Mouse (Mus musculus) MEL (cell line): Measurements from ENCODE around the gene Klhl25.
A peak's percentile ranks its signal among the peaks of the same experiment; 100 is the strongest.

Source experiments
- CHD2 ChIP-seq: IDR thresholded peaks from 2 replicates; pipeline ENCODE4 v1.6.1; 2011; ENCODE audit warnings: low read length, improper control_type of control experiment
- CTCF ChIP-seq, 3 experiments: IDR thresholded peaks in 2 of 3; conservative IDR thresholded peaks in 1 of 3; 2 replicates each; pipeline ENCODE4 v1.5.1; 2011 to 2012; ENCODE audit warnings: low read length in 3 of 3, low read depth in 2 of 3, mild to moderate bottlenecking in 2 of 3, improper control_type of control experiment in 1 of 3, inconsistent platforms in 1 of 3, mixed read lengths in 1 of 3, moderate library complexity in 1 of 3; ENCODE audit not compliant: control insufficient read depth in 1 of 3, insufficient read depth in 1 of 3, poor library complexity in 1 of 3, severe bottlenecking in 1 of 3
- ELF1 ChIP-seq: IDR thresholded peaks from 2 replicates; pipeline ENCODE4 v1.6.1; 2014; ENCODE audit warnings: low read depth, mild to moderate bottlenecking, inconsistent platforms, low read length, improper control_type of control experiment, moderate library complexity
- EP300 ChIP-seq, 2 experiments: IDR thresholded peaks; 2 replicates each; pipeline ENCODE4 v1.6.1; 2011; ENCODE audit warnings: improper control_type of control experiment in 2 of 2, low read length in 2 of 2, low read depth in 1 of 2, mild to moderate bottlenecking in 1 of 2
- ETS1 ChIP-seq: IDR thresholded peaks from 2 replicates; pipeline ENCODE4 v1.6.1; 2012; ENCODE audit warnings: low read depth, mild to moderate bottlenecking, inconsistent platforms, low read length, improper control_type of control experiment, moderate library complexity
- GATA1 ChIP-seq: IDR thresholded peaks from 2 replicates; pipeline ENCODE4 v1.6.1; 2011; ENCODE audit warnings: low read depth, low read length, improper control_type of control experiment
- JUND ChIP-seq: IDR thresholded peaks from 2 replicates; pipeline ENCODE4 v1.6.1; 2011; ENCODE audit warnings: low read depth, mild to moderate bottlenecking, improper control_type of control experiment, low read length
- KAT2A ChIP-seq: conservative IDR thresholded peaks from 2 replicates; pipeline ENCODE4 v1.6.1; 2012; ENCODE audit warnings: low read depth, low read length, improper control_type of control experiment, inconsistent platforms
- MAX ChIP-seq: IDR thresholded peaks from 2 replicates; pipeline ENCODE4 v1.6.1; 2011; ENCODE audit warnings: low read length, improper control_type of control experiment
- POLR2A ChIP-seq, 2 experiments: IDR thresholded peaks; 2 replicates each; pipeline ENCODE4 v1.6.1; 2011 to 2012; ENCODE audit warnings: low read length in 2 of 2, mild to moderate bottlenecking in 2 of 2, control low read depth in 1 of 2, improper control_type of control experiment in 1 of 2, low read depth in 1 of 2, moderate library complexity in 1 of 2; ENCODE audit not compliant: control insufficient read depth in 1 of 2, insufficient read depth in 1 of 2, poor library complexity in 1 of 2
- TCF12 ChIP-seq: IDR thresholded peaks from 2 replicates; pipeline ENCODE4 v1.6.1; 2014; ENCODE audit warnings: low read depth, mild to moderate bottlenecking, inconsistent platforms, low read length, improper control_type of control experiment, moderate library complexity
- UBTF ChIP-seq: IDR thresholded peaks from 2 replicates; pipeline ENCODE4 v1.6.1; 2012; ENCODE audit warnings: low read depth, mild to moderate bottlenecking, inconsistent platforms, low read length, improper control_type of control experiment, moderate library complexity, borderline replicate concordance; ENCODE audit not compliant: insufficient read depth
- ZC3H11A ChIP-seq: IDR thresholded peaks from 2 replicates; pipeline ENCODE4 v1.6.1; 2012; ENCODE audit warnings: low read depth, mild to moderate bottlenecking, inconsistent platforms, low read length, improper control_type of control experiment
- ZMIZ1 ChIP-seq: IDR thresholded peaks from 2 replicates; pipeline ENCODE4 v1.6.1; 2012; ENCODE audit warnings: low read depth, mild to moderate bottlenecking, inconsistent platforms, low read length, improper control_type of control experiment, moderate library complexity

- TF ChIP-seq CHD2 (no peak), MAX (no peak), EP300 (IDR thresholded peaks at IDR 0.05; ENCODE audit: low read depth in 1 of 2, low read length in 2 of 2) (no peak), TCF12 (no peak), CTCF (IDR thresholded peaks at IDR 0.05 in 2 of 3, conservative IDR thresholded peaks at IDR 0.05 in 1 of 3; ENCODE audit: control insufficient read depth in 1 of 3, insufficient read depth in 1 of 3, low read depth in 2 of 3, low read length in 3 of 3, poor library complexity in 1 of 3, severe bottlenecking in 1 of 3) (peak; percentile 68 to 79 (median 71)), KAT2A (no peak), GATA1 (no peak), ZC3H11A (peak; percentile 66), ELF1 (no peak), ZMIZ1 (no peak), ETS1 (no peak), UBTF (no peak), JUND (no peak), POLR2A (IDR thresholded peaks at IDR 0.05; ENCODE audit: control insufficient read depth in 1 of 2, insufficient read depth in 1 of 2, low read depth in 1 of 2, low read length in 2 of 2, poor library complexity in 1 of 2) (no peak)
These were observed 32.5 kb downstream of the Klhl25 start for GRCm38 (mm10) chr7:75880650-75881049.
